Mouse (Mus musculus) lung, adult 2 months (tissue): ENCODE results near the gene Adh1.

Experiments used
- CTCF ChIP-seq: fragments of 200-500 bp; IDR thresholded peaks from 2 replicates; pipeline ENCODE4 v1.5.1; 2011; ENCODE audit warnings: mild to moderate bottlenecking, low read length, control low read depth; ENCODE audit not compliant: insufficient read depth
- POLR2A ChIP-seq: fragments of 200-500 bp; IDR thresholded peaks from 2 replicates; pipeline ENCODE4 v1.6.1; 2011; ENCODE audit warnings: low read depth, mild to moderate bottlenecking, control low read depth, low read length, borderline replicate concordance; ENCODE audit errors: extremely low read depth

GRCm38 (mm10) chr3:138212431-138212951 is 48.3 kb upstream of the Adh1 start:
- TF ChIP-seq CTCF = no peak
- no peak for TF ChIP-seq POLR2A
